ENCODE assay signal across 13 mouse cellular contexts in the genomic region with DNA sequence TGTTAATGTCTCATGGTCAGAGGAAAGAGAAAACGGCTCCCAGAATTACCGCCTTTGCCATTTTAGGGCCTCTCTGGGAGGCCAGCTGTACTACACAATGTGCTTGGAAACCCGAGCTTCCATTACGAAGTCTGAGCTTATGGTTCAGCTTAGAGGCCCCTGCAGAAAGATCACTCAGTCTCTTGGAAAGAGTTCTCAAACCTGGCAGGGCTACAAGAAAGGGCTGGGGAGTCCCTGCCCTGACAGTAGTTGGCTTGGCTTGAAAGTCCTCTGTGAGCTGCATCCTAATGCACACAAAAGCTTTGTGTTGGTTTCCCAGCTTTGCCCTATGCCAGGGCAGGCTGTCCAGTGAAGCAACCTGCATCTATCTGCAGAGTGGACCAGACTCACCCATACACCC.
DNase-seq lines count a peak whose midpoint lies in the region; ATAC-seq and TF ChIP-seq lines count a peak whose summit lies in the region.
"Had no signal": no experiment of that assay in that cellular context is flagged by ENCODE, and none has a peak within 500 bp of the region (broad histone marks: within the 10 kb centered on the region; RNA-seq: fewer than 3 reads in every experiment).

No protein-coding gene starts in this region.

- TF ChIP-seq POLR2A in brain, embryonic 14.5 days (IDR thresholded peaks at IDR 0.05; ENCODE audit: borderline replicate concordance, extremely low read depth, insufficient read depth, insufficient read length, poor library complexity, severe bottlenecking), result no peak

- TF ChIP-seq CTCF in brain, embryonic 14.5 days (IDR thresholded peaks at IDR 0.05; ENCODE audit: borderline replicate concordance, extremely low read depth, insufficient read depth, insufficient read length), result no peak

- WGBS in hindbrain, embryonic 15.5 days, result 36% methylated on average over 4 of the region's 4 CpGs
- WGBS in hindbrain, embryonic 12.5 days, result 54% methylated on average over 4 of the region's 4 CpGs
- 22% methylated on average over 4 of the region's 4 CpGs for WGBS in limb, embryonic 13.5 days

- no peak overlapping the region for H3K4me2 ChIP-seq in hindbrain, embryonic 15.5 days
- H3K4me2 ChIP-seq in hindbrain, embryonic 12.5 days (replicated peaks), result no peak overlapping the region
- H3K4me2 ChIP-seq in limb, embryonic 13.5 days (replicated peaks), result no peak overlapping the region
- H3K4me2 ChIP-seq: neural tube, embryonic 12.5 days had no signal

- no peak overlapping the region for H3K4me3 ChIP-seq in hindbrain, embryonic 15.5 days
- H3K4me3 ChIP-seq in hindbrain, embryonic 12.5 days, result no peak overlapping the region
- no peak overlapping the region for H3K4me3 ChIP-seq in limb, embryonic 13.5 days
- H3K4me3 ChIP-seq: neural tube, embryonic 12.5 days had no signal

- peak overlapping the region; percentile 68 for H3K27ac ChIP-seq in hindbrain, embryonic 15.5 days (replicated peaks)
- H3K27ac ChIP-seq in hindbrain, embryonic 12.5 days, result no peak overlapping the region
- no peak overlapping the region; the same call in 1 of the 2 replicates for H3K27ac ChIP-seq in limb, embryonic 13.5 days
- H3K27ac ChIP-seq: liver, embryonic 14.5 days; neural tube, embryonic 12.5 days had no signal

- H3K36me3 ChIP-seq in hindbrain, embryonic 15.5 days, result no peaks in the 10 kb centered on the region
- H3K36me3 ChIP-seq in hindbrain, embryonic 12.5 days, result no peaks in the 10 kb centered on the region
- H3K36me3 ChIP-seq in limb, embryonic 13.5 days, result no peaks in the 10 kb centered on the region
- H3K36me3 ChIP-seq: neural tube, embryonic 12.5 days had no signal

- H3K4me1 ChIP-seq in hindbrain, embryonic 15.5 days (replicated peaks), result peaks cover 5% of the 10 kb centered on the region; the same call in 1 of the 2 replicates
- no peaks in the 10 kb centered on the region for H3K4me1 ChIP-seq in hindbrain, embryonic 12.5 days
- peaks cover 18% of the 10 kb centered on the region for H3K4me1 ChIP-seq in limb, embryonic 13.5 days
- H3K4me1 ChIP-seq: neural tube, embryonic 12.5 days had no signal

- H3K9ac ChIP-seq in hindbrain, embryonic 15.5 days, result no peak overlapping the region
- H3K9ac ChIP-seq in hindbrain, embryonic 12.5 days, result no peak overlapping the region
- H3K9ac ChIP-seq in limb, embryonic 13.5 days, result no peak overlapping the region
- H3K9ac ChIP-seq: liver, embryonic 14.5 days; neural tube, embryonic 12.5 days had no signal

- peak; percentile 79 for DNase-seq in brain, embryonic 14.5 days (ENCODE audit: low read depth)
- DNase-seq in cerebellum, postnatal 10 days, result peak; percentile 52 to 74
- no peak for DNase-seq in gastrocnemius, postnatal 36 days
- DNase-seq: kidney, postnatal 36 days; lung, postnatal 4 days; thymus, adult 18-20 months had no signal

- no peaks in the 10 kb centered on the region for H3K9me3 ChIP-seq in hindbrain, embryonic 15.5 days
- H3K9me3 ChIP-seq in hindbrain, embryonic 12.5 days (replicated peaks), result no peaks in the 10 kb centered on the region
- no peaks in the 10 kb centered on the region for H3K9me3 ChIP-seq in limb, embryonic 13.5 days
- H3K9me3 ChIP-seq: neural tube, embryonic 12.5 days had no signal

- peak; percentile 85 for ATAC-seq in hindbrain, embryonic 15.5 days (ENCODE audit: low FRiP score, low read depth)
- no peak for ATAC-seq in hindbrain, embryonic 12.5 days (ENCODE audit: low FRiP score)
- ATAC-seq in limb, embryonic 13.5 days (ENCODE audit: low FRiP score, low read depth), result peak; percentile 48; the same call in 1 of the 2 replicates
- ATAC-seq in megakaryocyte, adult 5-6 weeks (ENCODE audit: poor library complexity, severe bottlenecking), result no peak
- ATAC-seq: activated CD4-positive, CD25-positive, alpha-beta regulatory T cell, adult 4 months had no signal

- no peaks in the 10 kb centered on the region for H3K27me3 ChIP-seq in hindbrain, embryonic 15.5 days
- H3K27me3 ChIP-seq in hindbrain, embryonic 12.5 days, result no peaks in the 10 kb centered on the region
- no peaks in the 10 kb centered on the region for H3K27me3 ChIP-seq in limb, embryonic 13.5 days
- H3K27me3 ChIP-seq: neural tube, embryonic 12.5 days had no signal

- intact Hi-C loops in gastrocnemius, postnatal 36 days (cut with DNase I), result no loop called here

Comparison
In these comparisons a context has a peak if more than half of its experiments do, and no peak if none do; other contexts are left out.
1. ATAC-seq: peak in hindbrain, embryonic 15.5 days (single experiment) and limb, embryonic 13.5 days (single experiment); none in hindbrain, embryonic 12.5 days (single experiment) and megakaryocyte, adult 5-6 weeks (single experiment).
2. DNase-seq: peak in brain, embryonic 14.5 days (single experiment) and cerebellum, postnatal 10 days (2 of 2); none in gastrocnemius, postnatal 36 days (0 of 2).